Mouse (Mus musculus) CD4-positive, CD25-positive, alpha-beta regulatory T cell, adult 2 months (primary cell): ENCODE data around the gene Ptprk.

Experiments
- DNase-seq: peaks from one replicate; pipeline ENCODE4 v3.0.0-alpha.2; 2012; ENCODE audit warnings: low read depth, low spot score

Gene Ptprk

DNA sequence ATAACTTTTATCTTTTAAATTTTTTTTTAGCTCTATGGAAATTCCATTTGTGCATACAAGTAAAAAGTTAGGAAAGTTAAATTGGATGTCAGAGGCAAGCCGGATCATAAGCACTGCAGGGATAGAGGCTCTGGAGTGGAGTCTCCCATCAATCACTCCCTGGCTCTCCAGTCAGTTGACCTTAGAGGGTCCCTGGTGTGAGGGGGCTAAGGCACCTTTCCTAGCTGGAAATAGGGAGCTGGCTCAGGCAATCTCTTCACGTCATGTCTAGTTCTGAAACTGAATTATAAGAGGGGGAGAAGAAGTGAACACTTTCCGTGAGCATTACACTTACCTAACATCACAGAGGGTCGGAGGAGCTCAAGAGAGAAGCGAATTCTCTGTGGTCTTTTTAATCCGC lies 110.1 kb downstream of the Ptprk start:
- no peak for DNase-seq

DNA sequence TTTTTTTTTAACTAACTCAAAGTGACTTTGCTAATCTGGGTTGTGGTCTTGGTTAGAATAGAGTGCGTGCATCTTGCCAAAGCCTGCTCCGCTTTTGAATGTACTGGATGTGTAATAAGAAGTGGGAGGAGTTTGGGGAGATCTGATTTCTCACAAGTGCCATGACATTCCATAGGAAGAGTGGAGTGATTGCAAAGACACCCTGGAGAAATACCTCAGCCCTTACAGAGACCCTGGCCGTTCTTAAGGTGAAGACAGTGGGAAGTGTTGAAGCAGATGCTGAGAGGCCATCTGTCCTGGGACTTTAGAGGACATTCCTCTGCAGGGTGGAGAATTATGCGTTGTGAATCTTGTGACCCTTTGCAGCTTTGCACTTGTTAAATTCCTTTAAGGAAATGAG lies 110.7 kb downstream of the Ptprk start:
- no peak for DNase-seq

DNA sequence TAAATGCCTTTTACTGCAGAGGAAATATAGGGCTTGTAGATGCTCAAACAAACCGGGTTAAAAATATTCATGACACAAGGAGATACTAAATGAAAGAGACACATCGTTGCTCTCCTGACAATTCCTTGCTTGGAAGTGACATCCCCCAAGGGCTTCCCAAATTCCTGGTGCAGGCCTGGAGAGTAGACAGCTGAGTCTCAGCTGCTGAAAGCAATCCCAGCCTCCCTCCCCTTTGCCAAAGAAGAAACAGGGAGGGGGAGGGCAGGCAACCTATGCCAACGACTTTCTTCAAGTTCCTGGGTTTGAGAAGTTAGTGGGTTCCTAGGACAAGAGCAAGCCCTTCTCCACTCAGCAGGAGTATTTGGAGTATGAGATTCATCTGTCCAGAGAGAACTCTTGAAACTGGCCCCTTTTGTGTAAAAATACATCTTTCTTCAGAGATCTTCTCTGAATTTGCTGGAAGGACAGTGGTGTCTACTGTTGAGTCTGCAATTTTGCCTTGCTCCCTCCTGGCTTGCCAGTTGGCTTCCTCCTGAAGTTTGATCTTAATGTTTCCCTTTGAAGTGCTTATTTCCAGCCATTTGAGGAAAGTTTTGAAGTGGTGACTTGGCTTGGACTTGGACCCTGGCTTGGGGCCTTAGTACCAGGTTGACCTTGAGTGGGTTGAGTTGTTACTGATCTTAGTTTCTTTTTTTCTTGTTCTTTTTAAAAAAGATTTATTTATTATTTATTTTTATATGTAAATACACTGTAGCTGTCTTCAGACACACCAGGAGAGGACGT lies 111.6 kb downstream of the Ptprk start:
- DNase-seq, result no peak

DNA sequence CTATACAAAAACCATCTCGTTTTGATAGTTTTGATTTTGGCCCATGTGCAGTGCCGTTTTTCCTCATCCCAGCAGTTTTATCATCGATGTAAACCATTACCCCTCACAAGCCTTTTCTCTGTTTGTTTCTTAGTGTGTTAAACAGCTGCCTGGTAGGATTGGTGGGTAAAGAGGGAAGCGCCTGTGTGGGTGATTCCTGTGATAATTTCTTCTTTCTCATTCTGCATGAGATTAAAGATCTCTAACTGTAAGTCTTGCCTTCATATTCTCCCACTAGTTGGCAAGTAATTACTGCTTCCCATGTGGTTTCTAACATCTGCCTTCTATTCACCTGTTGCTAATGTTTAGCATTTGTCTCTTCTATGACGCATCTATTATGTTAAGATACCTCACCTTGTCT lies 116.8 kb downstream of the Ptprk start:
- no peak for DNase-seq

DNA sequence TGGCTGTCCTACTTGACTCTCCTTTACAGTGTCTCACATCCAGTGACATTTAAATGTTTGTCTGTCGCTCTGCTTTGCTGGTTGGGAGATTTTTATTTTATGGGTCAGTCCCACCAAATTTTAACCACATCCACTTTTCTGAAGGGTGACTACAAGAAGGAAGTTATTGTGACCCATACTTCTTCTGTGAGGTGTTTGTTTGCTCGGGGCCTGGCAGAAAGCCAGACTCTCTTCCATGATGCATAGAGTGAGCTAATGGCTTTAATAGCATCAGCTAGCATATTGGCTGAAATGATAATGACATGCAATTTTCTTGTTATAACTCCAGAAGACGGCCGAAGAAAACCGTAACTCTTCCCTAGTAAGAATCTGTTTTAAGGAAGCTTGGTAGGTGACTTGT lies 119.0 kb downstream of the Ptprk start:
- no peak for DNase-seq

DNA sequence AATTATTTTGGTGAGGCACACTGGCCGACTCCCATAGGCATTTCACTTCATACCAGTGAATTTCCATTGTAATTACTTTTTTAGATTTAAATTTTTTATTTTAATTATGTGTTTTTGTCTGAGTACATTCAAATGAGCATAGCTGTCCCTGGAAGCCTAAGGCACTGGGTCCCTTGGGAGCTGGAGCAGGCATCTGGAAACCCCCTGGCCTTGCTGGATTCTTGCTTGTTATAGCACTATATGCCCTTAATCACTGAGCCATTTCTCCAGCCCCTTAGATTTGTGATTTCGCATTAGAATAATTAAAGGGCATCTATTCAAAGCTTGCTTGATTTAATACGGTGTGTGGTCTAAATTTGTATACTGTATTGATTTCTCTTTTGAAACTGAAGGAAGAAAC lies 126.0 kb downstream of the Ptprk start:
- no peak for DNase-seq

DNA sequence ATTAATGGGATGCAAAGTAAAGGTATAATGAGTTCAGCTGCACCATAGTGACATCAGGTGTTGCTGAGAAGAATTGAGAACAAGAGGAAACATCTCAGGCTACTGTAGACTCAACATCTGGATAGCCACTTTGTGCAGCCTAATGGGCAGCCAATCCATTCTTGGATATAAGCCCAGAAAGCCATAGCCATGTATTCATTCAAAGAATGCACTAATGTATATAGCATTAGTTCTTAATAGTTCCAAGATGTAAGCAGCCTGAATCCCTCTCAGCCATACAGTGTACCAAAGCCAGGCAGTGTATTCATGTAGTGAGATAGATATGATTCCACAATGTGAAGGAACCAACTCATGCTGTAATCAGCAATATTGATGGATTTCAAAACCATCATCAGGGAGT lies 134.8 kb downstream of the Ptprk start:
- no peak for DNase-seq

DNA sequence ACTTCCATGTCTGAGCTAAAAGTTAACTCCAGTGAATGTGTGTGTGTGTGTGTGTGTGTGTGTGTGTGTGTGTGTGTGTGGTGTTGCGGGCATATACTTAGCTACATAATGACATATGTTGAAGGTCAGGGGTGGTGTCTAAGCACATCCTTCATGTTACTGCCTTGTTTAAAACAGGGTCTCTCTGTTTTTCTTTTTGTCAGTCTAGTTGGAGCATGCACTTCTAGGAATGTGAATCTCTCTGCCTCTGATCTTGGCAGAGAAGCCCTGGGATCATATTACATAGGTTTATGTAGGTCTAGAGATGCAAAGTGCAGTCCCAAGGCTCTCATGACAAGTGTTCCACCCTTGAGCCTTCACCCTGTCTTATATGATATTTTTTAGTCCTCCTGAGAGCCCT lies 137.5 kb downstream of the Ptprk start:
- no peak for DNase-seq

DNA sequence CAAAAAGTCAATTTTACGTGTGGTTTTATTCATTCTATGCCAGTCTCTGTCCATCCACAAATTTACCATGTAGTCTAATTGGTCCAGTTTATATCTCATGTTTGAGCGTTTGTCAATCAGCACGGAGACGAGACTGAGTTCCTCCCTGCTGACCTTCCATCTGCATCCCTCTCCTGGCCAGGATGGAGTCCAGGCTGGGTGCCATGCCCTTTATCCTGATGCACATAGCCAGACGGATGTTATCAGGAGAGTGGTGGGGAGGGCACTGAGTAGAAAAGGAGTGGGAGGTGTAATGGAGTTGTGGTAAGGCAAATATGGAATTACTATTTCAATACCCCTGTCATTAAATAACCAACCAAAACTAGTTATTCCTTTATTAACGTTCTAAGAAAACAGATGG lies 140.5 kb downstream of the Ptprk start:
- DNase-seq, result no peak

DNA sequence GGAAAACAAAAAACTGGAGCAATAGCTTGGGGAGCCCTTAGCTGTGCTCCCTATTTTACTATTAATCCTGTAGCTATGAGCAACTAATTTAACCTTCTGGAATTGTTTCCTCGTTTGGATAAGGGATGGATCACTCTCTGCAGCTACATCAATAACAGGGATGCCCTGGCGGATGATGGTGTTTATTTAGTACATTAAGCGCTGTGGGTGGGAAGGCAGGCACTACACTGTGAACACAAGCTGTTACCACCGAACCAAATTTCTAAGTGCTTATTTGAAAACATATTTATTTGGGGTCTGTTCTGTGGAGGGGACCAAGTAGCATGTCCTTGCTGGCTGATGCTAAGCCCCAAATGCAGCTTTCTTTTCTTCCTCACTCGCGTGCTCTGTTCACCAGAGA lies 149.0 kb downstream of the Ptprk start:
- DNase-seq, result no peak

DNA sequence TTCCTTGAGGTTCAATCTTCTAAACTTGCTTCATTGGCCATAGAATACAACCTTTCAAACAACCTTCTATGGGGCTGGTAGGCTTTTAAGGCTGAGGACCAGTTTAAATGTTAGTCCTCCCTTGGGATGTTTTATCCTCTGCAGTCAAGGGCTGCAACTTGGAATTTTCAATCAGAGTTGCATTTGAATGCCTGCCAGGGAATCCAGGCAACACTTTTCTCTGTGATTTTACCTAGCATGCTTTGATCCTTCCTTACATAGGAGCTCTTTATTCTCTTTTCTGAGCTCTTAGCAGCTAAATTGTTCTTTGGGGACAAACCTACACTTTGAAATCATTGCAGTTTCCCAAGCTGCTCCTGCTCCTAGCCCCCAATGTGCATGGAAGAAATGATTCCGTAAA lies 149.8 kb downstream of the Ptprk start:
- no peak for DNase-seq

DNA sequence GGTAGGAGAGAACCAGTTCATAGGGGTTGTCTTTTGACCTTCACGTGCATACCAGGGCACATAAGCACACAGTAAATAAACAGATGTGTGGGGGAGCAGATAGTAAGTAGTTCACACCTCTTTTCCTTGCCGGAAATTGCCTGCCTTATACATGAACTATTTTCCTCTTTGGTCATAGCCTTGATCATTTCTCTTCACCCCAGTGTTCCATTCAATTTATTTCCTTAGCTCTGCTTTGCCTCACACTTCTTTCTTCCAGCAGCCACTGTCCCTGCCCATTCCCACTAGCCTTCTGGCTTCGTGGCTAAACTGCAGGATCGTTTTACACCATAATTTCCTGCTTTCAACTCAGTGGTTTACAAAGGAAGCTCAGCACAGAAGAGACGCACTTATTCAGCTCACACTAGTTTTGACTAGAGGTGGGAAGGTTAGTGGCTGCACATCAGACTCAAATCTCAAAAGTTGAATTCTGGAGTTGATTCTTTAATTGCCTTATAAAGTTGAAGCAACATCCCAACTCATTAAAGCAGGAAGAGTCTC lies 151.0 kb downstream of the Ptprk start:
- DNase-seq, result no peak

DNA sequence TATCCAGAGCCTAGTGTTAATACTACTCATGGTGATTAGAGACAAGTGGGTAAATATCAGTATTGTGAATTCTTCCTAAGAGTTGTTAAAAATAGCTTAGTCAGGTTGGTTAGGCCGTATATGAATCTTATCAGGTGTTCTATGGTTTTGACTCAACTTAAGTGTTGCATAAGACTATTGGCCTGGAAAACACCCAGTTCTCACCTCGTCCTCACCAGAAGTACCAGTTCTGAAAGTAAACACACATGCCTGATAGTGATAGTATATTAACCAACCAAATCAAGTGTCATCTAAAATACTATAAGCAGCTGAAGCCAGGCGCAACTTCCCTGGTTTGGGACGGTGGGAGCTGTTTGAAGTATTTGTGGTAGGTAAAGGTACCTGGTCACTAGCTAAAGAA lies 153.1 kb downstream of the Ptprk start:
- DNase-seq, result no peak

DNA sequence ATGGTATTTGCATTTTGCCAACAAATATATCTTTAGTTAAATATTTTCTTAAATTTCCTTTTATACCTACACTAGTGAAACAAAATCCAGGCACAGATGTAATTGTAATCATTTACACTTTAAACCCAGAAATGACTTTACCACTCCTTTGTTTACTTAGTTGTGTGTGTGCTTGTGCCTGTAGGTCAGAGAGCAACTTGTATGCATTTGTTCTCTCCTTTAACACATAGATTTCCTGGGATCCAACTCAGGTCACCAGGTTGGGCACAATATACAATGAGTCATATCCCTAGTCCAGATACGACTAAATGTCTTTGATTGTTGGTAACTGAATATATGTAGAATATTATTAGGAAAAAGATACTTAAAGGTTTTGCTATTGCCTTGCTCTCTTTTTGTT lies 153.6 kb downstream of the Ptprk start:
- DNase-seq, result no peak

DNA sequence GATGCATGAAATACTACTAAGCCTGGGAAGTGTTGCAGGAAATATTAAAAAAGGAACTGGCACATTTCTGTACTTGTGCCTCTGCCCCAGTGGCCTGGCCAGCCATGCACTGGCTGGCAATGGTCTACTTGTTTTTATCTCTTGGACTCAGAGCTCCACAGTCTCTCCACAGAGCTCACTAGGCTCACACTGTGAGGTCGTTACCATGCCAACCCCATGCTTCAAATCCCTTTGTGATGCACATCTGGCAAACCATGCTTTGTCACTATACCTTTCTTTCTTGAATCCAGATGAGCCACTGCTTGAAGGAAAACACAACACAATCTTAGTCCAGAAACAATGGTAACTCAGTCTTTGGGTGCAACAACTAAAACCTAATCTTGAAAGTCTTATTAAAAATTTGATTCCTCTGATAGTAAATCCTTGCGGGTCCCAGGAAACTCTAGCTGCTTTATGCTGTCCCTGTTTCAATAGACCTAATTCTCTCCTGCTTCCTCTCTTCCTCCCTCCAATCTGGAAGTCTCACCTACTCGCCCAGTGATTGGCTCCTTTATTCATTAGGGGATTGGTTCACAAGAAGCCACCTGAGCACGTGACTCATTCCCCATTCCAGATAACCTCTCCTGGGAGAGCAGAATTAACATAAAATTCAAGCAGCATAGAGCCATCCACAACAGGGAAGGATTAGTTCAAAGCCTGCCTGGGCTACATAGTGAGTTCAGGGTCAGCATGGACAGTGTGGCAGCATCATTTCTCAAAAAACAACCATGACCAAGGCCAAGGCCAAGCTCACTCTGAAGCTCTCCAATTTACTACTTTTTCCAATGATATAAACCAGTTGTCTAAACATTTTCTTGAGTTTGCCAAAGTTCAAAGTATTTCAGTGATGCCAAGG lies 157.9 kb downstream of the Ptprk start:
- no peak for DNase-seq

DNA sequence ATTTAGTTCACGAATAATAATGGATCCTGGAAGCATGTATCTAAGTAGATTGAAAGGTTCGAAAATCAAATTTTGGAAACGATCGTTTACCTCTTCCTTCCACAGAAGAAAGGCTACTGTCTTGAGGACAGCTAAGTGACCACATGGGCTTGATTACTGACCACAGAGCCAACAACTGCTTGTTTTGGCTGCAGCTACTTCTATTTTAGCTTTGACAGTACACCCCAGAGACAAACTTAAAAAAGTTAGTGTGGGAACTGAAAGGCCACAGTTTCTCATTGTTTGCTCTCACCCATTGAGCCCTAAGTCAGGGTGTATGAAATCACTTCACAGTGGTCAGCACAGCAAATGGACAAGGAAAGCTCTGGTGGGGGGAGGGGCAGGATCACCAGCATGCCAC lies 174.4 kb downstream of the Ptprk start:
- DNase-seq, result no peak

DNA sequence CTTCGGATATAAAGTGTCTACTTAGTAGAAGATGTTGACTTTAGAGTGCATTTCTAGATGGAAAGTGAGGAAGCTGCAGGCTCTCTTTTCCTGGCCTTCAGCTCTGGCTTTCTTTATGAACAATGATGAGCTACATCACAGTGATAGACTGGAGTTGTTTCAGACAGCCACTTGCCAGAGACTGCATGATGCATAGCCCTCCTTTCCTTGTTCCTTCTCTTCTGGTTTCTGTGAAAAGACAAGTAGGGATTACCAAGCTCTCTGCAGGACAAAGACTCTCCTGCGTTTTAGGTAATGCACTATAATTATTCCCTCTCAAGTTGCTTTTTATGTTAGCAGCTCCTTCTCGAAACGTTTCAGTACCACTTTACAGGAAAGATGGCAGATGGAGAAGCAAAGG lies 176.8 kb downstream of the Ptprk start:
- DNase-seq, result no peak

DNA sequence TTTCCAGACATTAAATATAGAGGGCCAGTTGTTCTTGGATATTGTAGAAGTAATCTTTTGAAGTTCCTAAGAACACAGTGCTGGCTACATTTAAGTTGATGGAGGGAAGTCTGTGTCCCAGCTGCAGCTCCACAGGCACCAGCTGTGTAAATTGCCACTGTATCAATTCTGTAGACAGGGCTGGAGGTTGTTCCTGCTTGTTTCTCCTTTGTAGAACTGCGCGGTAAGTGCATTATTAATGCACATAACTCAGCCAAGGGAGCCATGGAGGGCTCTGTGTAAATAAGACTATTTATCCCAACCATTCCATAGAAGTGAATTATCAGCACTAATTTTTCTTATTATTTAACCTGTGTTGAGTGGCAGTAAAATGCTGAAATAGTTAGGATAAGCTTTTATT lies 186.0 kb downstream of the Ptprk start:
- no peak for DNase-seq

DNA sequence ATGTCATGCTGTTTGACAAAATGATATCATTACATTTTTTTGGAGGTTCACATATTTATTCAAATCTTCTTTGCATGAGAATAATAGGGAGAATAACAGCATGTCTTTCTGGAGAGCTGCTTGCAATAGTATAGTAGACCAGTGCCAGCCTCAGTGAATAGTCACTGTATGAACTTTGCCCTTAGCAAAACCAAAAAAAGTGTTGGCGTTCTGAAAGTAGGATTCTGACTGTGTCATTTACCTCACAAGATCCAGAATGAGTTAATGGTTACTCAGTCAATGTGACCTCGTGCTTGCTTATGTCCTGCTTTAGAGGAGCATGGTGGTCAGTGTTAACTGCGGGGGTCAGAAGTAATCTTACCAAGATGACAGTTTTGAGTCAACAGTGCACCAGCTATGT lies 187.5 kb downstream of the Ptprk start:
- DNase-seq, result no peak

DNA sequence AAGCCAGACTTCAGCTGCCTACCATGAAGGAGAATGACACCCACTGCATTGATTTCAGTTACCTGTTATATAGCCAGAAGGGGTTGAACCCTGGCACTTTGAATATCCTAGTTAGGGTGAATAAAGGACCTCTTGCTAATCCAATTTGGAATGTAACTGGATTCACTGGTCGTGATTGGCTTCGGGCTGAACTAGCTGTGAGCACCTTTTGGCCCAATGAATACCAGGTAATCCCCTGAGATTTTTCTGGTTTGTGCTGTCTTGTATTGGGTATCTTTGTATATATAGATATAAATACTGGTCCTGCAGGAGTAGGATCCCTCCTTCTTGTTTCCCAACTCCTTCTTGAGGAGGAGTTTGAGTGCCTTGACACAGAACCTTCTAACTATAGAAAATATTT lies 188.9 kb downstream of the Ptprk start:
- no peak for DNase-seq

DNA sequence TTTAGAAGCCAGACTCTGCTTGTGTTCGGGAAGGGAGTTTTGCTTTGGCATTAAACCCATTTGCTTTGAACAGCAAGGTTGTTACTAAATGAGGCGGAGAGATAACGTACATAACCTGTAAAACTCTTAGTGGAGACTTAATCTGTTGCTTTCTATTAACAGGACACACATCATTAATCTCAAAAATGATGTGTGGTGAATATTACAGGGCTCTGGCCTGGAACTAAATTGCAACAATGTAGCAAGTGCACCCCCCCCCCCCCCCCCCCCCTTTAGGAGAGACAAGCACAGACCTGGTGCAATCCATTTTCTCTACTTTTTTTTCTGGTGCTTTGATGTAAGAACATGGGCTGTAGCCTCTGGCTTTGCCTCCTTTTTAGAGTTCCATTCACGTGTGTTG lies 195.7 kb downstream of the Ptprk start:
- DNase-seq, result no peak

DNA sequence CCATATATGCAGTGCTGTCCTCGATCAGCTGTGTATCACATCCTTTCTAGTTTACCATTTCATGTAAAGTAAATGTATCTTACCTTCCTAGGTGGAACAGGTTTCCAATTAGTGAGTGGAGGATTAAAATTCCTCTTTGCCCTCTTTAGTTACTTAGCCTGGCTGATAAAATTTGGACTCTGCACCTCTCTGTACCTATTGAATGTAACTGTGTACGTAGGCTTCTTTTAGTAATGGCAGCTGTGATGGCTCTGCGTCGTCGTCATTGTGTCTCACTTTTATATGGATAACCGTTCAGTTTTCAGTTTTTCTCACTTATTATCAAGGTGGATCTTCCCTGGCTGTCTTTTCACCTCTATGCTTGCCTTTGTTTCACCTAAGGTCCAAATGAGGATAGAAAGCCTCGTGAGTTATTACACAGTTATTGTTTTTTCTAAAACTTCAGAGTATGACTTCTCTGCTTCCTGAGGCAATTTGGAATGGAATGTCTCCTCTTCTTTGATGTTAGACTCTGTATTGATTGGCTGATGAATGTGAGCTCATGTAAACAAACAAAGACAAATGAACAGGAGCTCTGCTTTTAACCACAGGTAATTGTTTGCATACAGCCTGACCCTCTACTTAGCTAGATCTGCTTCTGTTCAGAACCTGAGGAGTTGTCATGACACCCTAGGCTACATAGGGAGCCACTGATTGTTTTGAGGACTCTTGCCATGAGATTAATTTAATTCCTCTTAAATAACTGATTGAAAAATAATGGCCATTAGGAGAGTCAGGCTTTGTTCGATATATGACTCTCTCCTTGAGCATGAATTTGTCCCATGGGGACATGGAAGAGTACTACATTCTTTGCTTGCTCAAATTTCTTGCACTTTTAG lies 197.3 kb downstream of the Ptprk start:
- no peak for DNase-seq
